ENCODE assay signal across 19 mouse cellular contexts in genomic region chr6:17969815-17970214, GRCm38 (mm10).
A peak's percentile ranks its signal among the peaks of the same experiment; 100 is the strongest.
DNase-seq lines count a peak whose midpoint lies in the region; ATAC-seq lines count a peak whose summit lies in the region.
"Had no signal": no experiment of that assay in that cellular context is flagged by ENCODE, and none has a peak within 500 bp of the region (broad histone marks: within the 10 kb centered on the region; RNA-seq: fewer than 3 reads in every experiment).

No protein-coding gene starts in this region.

- ATAC-seq in granulocyte monocyte progenitor cell, adult 5-6 weeks (replicated peaks; ENCODE audit: poor library complexity, severe bottlenecking): peak; percentile 63
- peak; percentile 55 for ATAC-seq in megakaryocyte progenitor cell, adult 5-6 weeks (replicated peaks; ENCODE audit: poor library complexity)
- ATAC-seq: forebrain, embryonic 13.5 days; forebrain, embryonic 15.5 days; forebrain, postnatal 0 days had no signal

- DNase-seq in 416B (ENCODE audit: low read depth) (peak; percentile 64), MEL-GATA-1-ER (ENCODE audit: extremely low read depth, low read depth) (peak; percentile 9)
- DNase-seq in kidney, postnatal 36 days: no peak
- no peak for DNase-seq in ovary, postnatal 36 days (ENCODE audit: low spot score)
- DNase-seq in right cerebral cortex, adult 18-20 months: no peak
- DNase-seq: adrenal gland, adult 2 months; adrenal gland, postnatal 10 days; adrenal gland, postnatal 25 days; cerebellum, adult 11 months; cerebellum, adult 18-20 months; cerebellum, adult 8-10 months; cerebellum, adult 9-11 months; cerebellum, postnatal 14 days; cerebellum, postnatal 36 days; forebrain, postnatal 0 days had no signal

Comparison
In these comparisons a context has a peak if more than half of its experiments do, and no peak if none do; other contexts are left out.
1. DNase-seq: peak in 416B (single experiment) and MEL-GATA-1-ER (single experiment); none in kidney, postnatal 36 days (0 of 2), ovary, postnatal 36 days (single experiment) and right cerebral cortex, adult 18-20 months (single experiment).